Mouse (Mus musculus): Measurements from ENCODE around the gene Gabpb1. TPM values are rescaled to one million over a fixed set of nuclear protein-coding genes. Genes with fewer than 3 reads are reported as not detected.

The Gabpb1 gene
- polyA plus RNA-seq, 1 experiment from 2014 or later: 56.4 TPM

- Histone ChIP-seq H3K27me3 (no peaks in the 10 kb centered on the region), H3K4me3 (no peak overlapping the region), H3K4me1 (peaks cover 8% of the 10 kb centered on the region; the same call in 1 of the 2 replicates), H3K9ac (no peak overlapping the region), H3K27ac (no peak overlapping the region), H3K4me2 (no peak overlapping the region), H3K9me3 (no peaks in the 10 kb centered on the region), H3K36me3 (no peaks in the 10 kb centered on the region)
- 70% methylated on average over 4 of the region's 4 CpGs for WGBS
- no peak for ATAC-seq (ENCODE audit: insufficient number of reproducible peaks, insufficient read depth, low FRiP score, low TSS enrichment, low read depth)
Measured at GRCm38 (mm10) chr2:126606688-126607062, 69.5 kb downstream of the Gabpb1 start.

GRCm38 (mm10) chr2:126606061-126606687, 70.0 kb downstream of the Gabpb1 start:
- H3K36me3 ChIP-seq: no peaks in the 10 kb centered on the region
- no peak overlapping the region for H3K4me3 ChIP-seq
- H3K9ac ChIP-seq: no peak overlapping the region
- no peak overlapping the region for H3K27ac ChIP-seq
- ATAC-seq (ENCODE audit: insufficient number of reproducible peaks, insufficient read depth, low FRiP score, low TSS enrichment, low read depth): no peak
- H3K9me3 ChIP-seq: no peaks in the 10 kb centered on the region
- H3K27me3 ChIP-seq: no peaks in the 10 kb centered on the region
- WGBS: 88% methylated on average over 15 of the region's 15 CpGs
- H3K4me1 ChIP-seq: peaks cover 8% of the 10 kb centered on the region; the same call in 1 of the 2 replicates
- H3K4me2 ChIP-seq: no peak overlapping the region

- Histone ChIP-seq H3K9ac (no peak overlapping the region), H3K27me3 (peaks cover 3% of the 10 kb centered on the region; the same call in 1 of the 2 replicates), H3K4me2 (no peak overlapping the region), H3K4me1 (0 out of 2 replicates have a peak, but pooled peaks cover 5% of the 10 kb centered on the region), H3K4me3 (no peak overlapping the region), H3K27ac (no peak overlapping the region), H3K9me3 (no peaks in the 10 kb centered on the region), H3K36me3 (no peaks in the 10 kb centered on the region)
- no peak for ATAC-seq (ENCODE audit: insufficient number of reproducible peaks, insufficient read depth, low FRiP score, low TSS enrichment, low read depth)
- 85% methylated on average over 14 of the region's 14 CpGs for WGBS
Measured at GRCm38 (mm10) chr2:126601918-126602600, 74.1 kb downstream of the Gabpb1 start.

GRCm38 (mm10) chr2:126600533-126600932, 75.6 kb downstream of the Gabpb1 start:
- no peak overlapping the region for H3K9ac ChIP-seq
- peaks cover 3% of the 10 kb centered on the region; the same call in 1 of the 2 replicates for H3K27me3 ChIP-seq

GRCm38 (mm10) chr2:126599005-126599404, 77.1 kb downstream of the Gabpb1 start:
- H3K4me2 ChIP-seq: peak overlapping the region; percentile 17
- H3K36me3 ChIP-seq: no peaks in the 10 kb centered on the region
- H3K4me1 ChIP-seq: 0 out of 2 replicates have a peak, but pooled peaks cover 9% of the 10 kb centered on the region
- no peaks in the 10 kb centered on the region for H3K9me3 ChIP-seq
- no peak overlapping the region for H3K27ac ChIP-seq
- ATAC-seq (ENCODE audit: insufficient number of reproducible peaks, insufficient read depth, low FRiP score, low TSS enrichment, low read depth): peak; percentile 43; the same call in 1 of the 2 replicates
- peaks cover 3% of the 10 kb centered on the region; the same call in 1 of the 2 replicates for H3K27me3 ChIP-seq
- no peak overlapping the region for H3K4me3 ChIP-seq
- no peak overlapping the region for H3K9ac ChIP-seq
- 14% methylated on average over 3 of the region's 3 CpGs for WGBS

More at GRCm38 (mm10) chr2:126600533-126600932, 75.6 kb downstream of the Gabpb1 start:
- WGBS: 87% methylated on average over 14 of the region's 14 CpGs
- H3K9me3 ChIP-seq: no peaks in the 10 kb centered on the region
- no peak overlapping the region for H3K4me2 ChIP-seq
- H3K4me1 ChIP-seq: 0 out of 2 replicates have a peak, but pooled peaks cover 5% of the 10 kb centered on the region
- no peaks in the 10 kb centered on the region for H3K36me3 ChIP-seq
- no peak overlapping the region for H3K27ac ChIP-seq
- no peak overlapping the region for H3K4me3 ChIP-seq
- no peak for ATAC-seq (ENCODE audit: insufficient number of reproducible peaks, insufficient read depth, low FRiP score, low TSS enrichment, low read depth)

GRCm38 (mm10) chr2:126598359-126598758, 77.8 kb downstream of the Gabpb1 start:
- H3K4me2 ChIP-seq: no peak overlapping the region
- H3K27ac ChIP-seq: no peak overlapping the region
- H3K36me3 ChIP-seq: no peaks in the 10 kb centered on the region
- H3K4me1 ChIP-seq: 0 out of 2 replicates have a peak, but pooled peaks cover 12% of the 10 kb centered on the region
- H3K9me3 ChIP-seq: no peaks in the 10 kb centered on the region
- peaks cover 3% of the 10 kb centered on the region; the same call in 1 of the 2 replicates for H3K27me3 ChIP-seq
- WGBS: 58% methylated on average over 2 of the region's 2 CpGs
- no peak overlapping the region for H3K4me3 ChIP-seq
- no peak for ATAC-seq (ENCODE audit: insufficient number of reproducible peaks, insufficient read depth, low FRiP score, low TSS enrichment, low read depth)
- H3K9ac ChIP-seq: no peak overlapping the region

GRCm38 (mm10) chr2:126597279-126598241, 78.6 kb downstream of the Gabpb1 start:
- no peaks in the 10 kb centered on the region for H3K36me3 ChIP-seq
- ATAC-seq (ENCODE audit: insufficient number of reproducible peaks, insufficient read depth, low FRiP score, low TSS enrichment, low read depth): no peak
- no peak overlapping the region for H3K4me3 ChIP-seq
- H3K27me3 ChIP-seq: peaks cover 3% of the 10 kb centered on the region; the same call in 1 of the 2 replicates
- no peak overlapping the region for H3K4me2 ChIP-seq
- H3K9ac ChIP-seq: no peak overlapping the region
- 83% methylated on average over 20 of the region's 20 CpGs for WGBS
- no peak overlapping the region for H3K27ac ChIP-seq
- H3K4me1 ChIP-seq: 0 out of 2 replicates have a peak, but pooled peaks cover 12% of the 10 kb centered on the region
- H3K9me3 ChIP-seq: no peaks in the 10 kb centered on the region

GRCm38 (mm10) chr2:126596347-126597072, 79.6 kb downstream of the Gabpb1 start:
- no peak for ATAC-seq (ENCODE audit: insufficient number of reproducible peaks, insufficient read depth, low FRiP score, low TSS enrichment, low read depth)
- no peak overlapping the region for H3K4me3 ChIP-seq
- H3K27me3 ChIP-seq: peaks cover 3% of the 10 kb centered on the region; the same call in 1 of the 2 replicates
- no peak overlapping the region for H3K4me2 ChIP-seq
- no peaks in the 10 kb centered on the region for H3K9me3 ChIP-seq
- H3K4me1 ChIP-seq: 0 out of 2 replicates have a peak, but pooled peaks cover 12% of the 10 kb centered on the region
- H3K36me3 ChIP-seq: no peaks in the 10 kb centered on the region
- H3K9ac ChIP-seq: no peak overlapping the region
- 92% methylated on average over 7 of the region's 7 CpGs for WGBS
- H3K27ac ChIP-seq: no peak overlapping the region

- Histone ChIP-seq H3K4me1 (0 out of 2 replicates have a peak, but pooled peaks cover 7% of the 10 kb centered on the region), H3K36me3 (no peaks in the 10 kb centered on the region), H3K4me2 (peak overlapping the region; percentile 68), H3K27ac (no peak overlapping the region), H3K27me3 (peaks cover 3% of the 10 kb centered on the region; the same call in 1 of the 2 replicates), H3K4me3 (peak overlapping the region; percentile 37), H3K9ac (peak overlapping the region; percentile 60), H3K9me3 (no peaks in the 10 kb centered on the region)
- no peak for ATAC-seq (ENCODE audit: insufficient number of reproducible peaks, insufficient read depth, low FRiP score, low TSS enrichment, low read depth)
- WGBS: 30% methylated on average over 26 of the region's 26 CpGs
Measured at GRCm38 (mm10) chr2:126593831-126594610, 82.1 kb downstream of the Gabpb1 start.

- no peak for ATAC-seq (ENCODE audit: insufficient number of reproducible peaks, insufficient read depth, low FRiP score, low TSS enrichment, low read depth)
- H3K27me3 ChIP-seq: no peaks in the 10 kb centered on the region
- H3K36me3 ChIP-seq: no peaks in the 10 kb centered on the region
- no peaks in the 10 kb centered on the region for H3K9me3 ChIP-seq
- WGBS: 90% methylated on average over 4 of the region's 4 CpGs
- H3K27ac ChIP-seq: no peak overlapping the region
- no peak overlapping the region for H3K9ac ChIP-seq
- H3K4me2 ChIP-seq: no peak overlapping the region
- no peak overlapping the region for H3K4me3 ChIP-seq
- 0 out of 2 replicates have a peak, but pooled peaks cover 7% of the 10 kb centered on the region for H3K4me1 ChIP-seq
Measured at GRCm38 (mm10) chr2:126591304-126591703, 84.8 kb downstream of the Gabpb1 start.

Data from embryonic facial prominence, embryonic 13.5 days (tissue).